Mouse (Mus musculus) intestine, postnatal 0 days (tissue): ENCODE data around the gene Dytn. TPM values are rescaled to one million over a fixed set of nuclear protein-coding genes. Genes with fewer than 3 reads are reported as not detected.
A peak's percentile ranks its signal among the peaks of the same experiment; 100 is the strongest.

Experiments
- ATAC-seq: fragments of 200-750 bp; cut with Nextera tagmentation; 2 replicates; pipeline ENCODE4 v1.8.0; 2017; ENCODE audit warnings: mild to moderate bottlenecking, moderate TSS enrichment, moderate library complexity
- H3K27ac ChIP-seq: fragments of 300-500 bp; sonication (generic); 2 replicates; pipeline ENCODE4 v1.5.1; 2014; ENCODE audit warnings: mild to moderate bottlenecking, low read depth, low read length, moderate library complexity
- H3K27me3 ChIP-seq: fragments of 300-500 bp; sonication (generic); replicated peaks from 2 replicates; pipeline ENCODE4 v1.6.1; 2014; ENCODE audit warnings: low read length, mixed read lengths; ENCODE audit not compliant: control insufficient read depth, insufficient read depth
- H3K36me3 ChIP-seq: fragments of 300-500 bp; sonication (generic); 2 replicates; pipeline ENCODE4 v1.6.1; 2014; ENCODE audit warnings: mild to moderate bottlenecking, moderate library complexity; ENCODE audit not compliant: control insufficient read depth, insufficient read depth
- H3K4me1 ChIP-seq: fragments of 300-500 bp; sonication (generic); replicated peaks from 2 replicates; pipeline ENCODE4 v1.6.1; 2014; ENCODE audit warnings: antibody characterized with exemption, low read length, mixed read lengths; ENCODE audit not compliant: control insufficient read depth, insufficient read depth
- H3K4me2 ChIP-seq: fragments of 300-500 bp; sonication (generic); replicated peaks from 2 replicates; pipeline ENCODE4 v1.6.1; 2014; ENCODE audit warnings: low read depth, mild to moderate bottlenecking, moderate library complexity
- H3K4me3 ChIP-seq: fragments of 300-500 bp; sonication (generic); 2 replicates; pipeline ENCODE4 v1.5.1; 2014; ENCODE audit warnings: low read depth, low read length
- H3K9ac ChIP-seq: fragments of 300-500 bp; sonication (generic); 2 replicates; pipeline ENCODE4 v1.6.1; 2014; ENCODE audit warnings: mild to moderate bottlenecking, low read depth, low read length
- H3K9me3 ChIP-seq: fragments of 300-500 bp; sonication (generic); 2 replicates; pipeline ENCODE4 v1.6.1; 2016; ENCODE audit warnings: mixed run types; ENCODE audit not compliant: control insufficient read depth
- CTCF ChIP-seq: sonication (generic); IDR thresholded peaks from 2 replicates; pipeline ENCODE4 v1.5.1; 2016; ENCODE audit warnings: low read depth, mild to moderate bottlenecking, control low read depth, antibody characterized with exemption, moderate library complexity
- WGBS: fragments of 180-500 bp; shearing (Covaris S2); extraction: QIAGEN DNeasy Blood & Tissue Kit; methylation state at CpG from one replicate; pipeline ENCODE4 v1.1.7; 2014; 5-methylcytosine and 5-hydroxymethylcytosine counted together
- polyA plus RNA-seq: library from polyadenylated mRNA; unstranded; fragments of >200 nt; fragmentation: Nextera tagmentation; extraction: Ambion mirVana; gene quantifications from 2 replicates; pipeline ENCODE4 v1.2.1, GENCODE M21; 2015

Gene Dytn
- polyA plus RNA-seq, 1 experiment from 2014 or later = not detected

DNA sequence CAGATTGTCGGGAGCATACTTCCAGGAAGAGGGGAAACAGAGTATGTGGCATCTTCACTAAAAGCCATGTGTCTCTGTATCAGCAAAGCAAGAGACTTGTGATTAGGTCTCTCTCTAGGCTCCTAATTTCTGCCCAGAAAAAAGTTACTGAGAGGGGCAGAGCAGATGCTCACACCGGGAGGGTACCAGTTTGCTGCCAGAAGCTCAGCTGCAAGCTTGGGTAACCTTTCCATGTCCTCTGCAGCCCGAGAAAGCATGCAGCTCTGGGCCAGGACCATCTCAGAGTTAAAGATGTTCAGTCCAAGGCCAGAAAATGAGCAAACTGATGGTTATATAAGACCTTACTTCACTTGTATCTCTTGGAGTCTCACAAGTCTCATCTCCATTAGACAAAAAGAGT lies 10.1 kb upstream of the Dytn start:
- WGBS = 85% methylated on average over 3 of the region's 3 CpGs
- Histone ChIP-seq H3K27me3 (no peaks in the 10 kb centered on the region), H3K36me3 (no peaks in the 10 kb centered on the region), H3K9ac (no peak overlapping the region), H3K4me1 (no peaks in the 10 kb centered on the region), H3K4me2 (no peak overlapping the region), H3K27ac (no peak overlapping the region), H3K4me3 (no peak overlapping the region), H3K9me3 (no peaks in the 10 kb centered on the region)
- no peak for ATAC-seq
- no peak for TF ChIP-seq CTCF

DNA sequence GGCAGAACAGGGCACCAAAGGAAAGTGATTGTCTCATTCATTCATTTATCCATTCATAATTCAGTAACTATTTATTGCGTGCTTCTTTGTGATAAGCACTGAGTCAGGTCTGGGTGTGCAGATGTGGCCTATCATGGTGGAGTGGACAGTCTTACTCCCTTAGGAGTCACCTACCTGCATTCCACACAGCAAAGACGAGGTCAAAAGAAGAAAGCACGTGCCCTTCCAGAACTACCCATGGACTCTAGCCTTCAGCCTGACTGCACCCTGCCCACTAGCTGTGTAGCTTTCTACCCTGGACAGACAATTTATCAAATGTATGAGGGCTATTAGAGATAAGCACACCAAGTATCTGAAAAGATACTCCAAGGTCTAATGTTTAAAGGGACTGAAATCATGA lies 10.8 kb downstream of the Dytn start:
- ATAC-seq = peak; percentile 74
- Histone ChIP-seq H3K36me3 (no peaks in the 10 kb centered on the region), H3K27ac (no peak overlapping the region), H3K9me3 (no peaks in the 10 kb centered on the region), H3K4me1 (no peaks in the 10 kb centered on the region), H3K4me3 (no peak overlapping the region), H3K27me3 (no peaks in the 10 kb centered on the region), H3K4me2 (no peak overlapping the region), H3K9ac (no peak overlapping the region)
- WGBS = 45% methylated on average over 3 of the region's 3 CpGs
- no peak for TF ChIP-seq CTCF

GRCm38 (mm10) chr1:63668852-63669160 lies 17.9 kb downstream of the Dytn start:
- H3K4me2 ChIP-seq = peak overlapping the region; percentile 18; the same call in 1 of the 2 replicates
- ATAC-seq = no peak
- H3K27me3 ChIP-seq = no peaks in the 10 kb centered on the region
- 5% methylated on average over 3 of the region's 3 CpGs for WGBS
- H3K4me3 ChIP-seq = no peak overlapping the region
- no peaks in the 10 kb centered on the region for H3K9me3 ChIP-seq
- TF ChIP-seq CTCF = peak; percentile 74
- H3K27ac ChIP-seq = no peak overlapping the region
- no peaks in the 10 kb centered on the region for H3K4me1 ChIP-seq
- H3K36me3 ChIP-seq = no peaks in the 10 kb centered on the region
- no peak overlapping the region for H3K9ac ChIP-seq

GRCm38 (mm10) chr1:63667949-63668851 lies 18.5 kb downstream of the Dytn start:
- 36% methylated on average over 13 of the region's 13 CpGs for WGBS
- no peak overlapping the region for H3K4me3 ChIP-seq
- TF ChIP-seq CTCF = no peak
- H3K9ac ChIP-seq = no peak overlapping the region
- peak overlapping the region; percentile 18; the same call in 1 of the 2 replicates for H3K4me2 ChIP-seq
- no peaks in the 10 kb centered on the region for H3K4me1 ChIP-seq
- no peak for ATAC-seq
- H3K27me3 ChIP-seq = no peaks in the 10 kb centered on the region
- no peaks in the 10 kb centered on the region for H3K9me3 ChIP-seq
- no peak overlapping the region for H3K27ac ChIP-seq
- no peaks in the 10 kb centered on the region for H3K36me3 ChIP-seq

DNA sequence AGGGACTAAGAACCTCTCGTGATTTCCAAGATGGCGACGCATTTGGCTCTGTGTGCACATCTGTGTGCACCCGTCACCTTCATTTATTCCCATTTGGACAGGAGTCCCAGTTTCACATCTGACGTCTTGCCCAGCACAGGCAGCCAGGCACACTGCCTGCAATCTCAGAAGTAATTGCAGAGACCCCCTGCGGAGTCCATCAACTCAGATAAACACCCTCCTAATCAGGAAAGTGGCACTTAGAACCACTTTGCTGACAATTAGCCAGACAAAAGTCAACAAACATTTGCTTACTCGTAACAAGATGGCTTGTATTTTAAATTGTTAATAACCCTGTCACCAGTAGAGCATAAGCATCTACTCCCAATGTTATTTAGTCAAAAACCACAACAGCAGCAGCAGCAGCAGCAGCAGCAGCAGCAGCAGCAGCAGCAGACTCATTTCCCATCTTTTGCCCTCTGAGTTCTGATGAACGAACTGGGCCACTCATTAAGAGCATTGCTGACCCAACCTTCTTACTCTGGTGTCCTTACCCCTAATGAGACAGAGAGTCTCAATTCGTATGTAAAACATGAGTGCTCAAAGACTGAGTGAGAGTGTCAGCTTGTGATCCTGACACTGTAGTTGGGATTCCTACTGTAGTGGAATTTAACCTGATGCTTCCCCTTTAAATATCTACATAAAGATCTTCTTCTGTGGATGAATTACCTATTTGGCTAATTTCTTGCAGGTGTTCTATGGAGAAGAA lies 19.4 kb downstream of the Dytn start:
- H3K9me3 ChIP-seq = no peaks in the 10 kb centered on the region
- H3K4me1 ChIP-seq = no peaks in the 10 kb centered on the region
- 56% methylated on average over 9 of the region's 9 CpGs for WGBS
- TF ChIP-seq CTCF = no peak
- no peak overlapping the region for H3K4me2 ChIP-seq
- H3K4me3 ChIP-seq = no peak overlapping the region
- H3K27ac ChIP-seq = no peak overlapping the region
- no peak overlapping the region for H3K9ac ChIP-seq
- ATAC-seq = no peak
- no peaks in the 10 kb centered on the region for H3K36me3 ChIP-seq
- no peaks in the 10 kb centered on the region for H3K27me3 ChIP-seq

DNA sequence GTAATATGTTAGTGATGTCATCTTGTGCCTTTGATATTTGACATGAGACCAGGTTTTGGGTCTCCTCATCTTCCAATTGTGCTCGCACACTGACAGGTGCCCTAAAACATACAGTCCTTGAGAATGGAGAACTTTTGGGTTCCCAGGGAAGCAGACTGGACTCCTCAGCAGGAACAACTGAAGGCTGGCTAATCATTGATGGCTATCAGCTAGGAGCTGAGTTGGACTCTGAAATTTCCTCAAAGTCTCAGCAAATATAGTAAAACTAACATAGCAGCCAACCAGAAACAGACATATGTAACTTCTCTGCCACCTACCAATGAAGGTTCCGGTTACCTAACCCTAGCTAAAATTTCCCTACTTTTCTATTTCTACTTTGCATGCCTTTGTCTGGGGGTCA lies 20.6 kb downstream of the Dytn start:
- H3K27me3 ChIP-seq = no peaks in the 10 kb centered on the region
- no peaks in the 10 kb centered on the region for H3K4me1 ChIP-seq
- no peak for TF ChIP-seq CTCF
- no peak overlapping the region for H3K4me2 ChIP-seq
- no peaks in the 10 kb centered on the region for H3K9me3 ChIP-seq
- H3K4me3 ChIP-seq = no peak overlapping the region
- ATAC-seq = peak; percentile 38
- no peak overlapping the region for H3K27ac ChIP-seq
- no peak overlapping the region for H3K9ac ChIP-seq
- H3K36me3 ChIP-seq = no peaks in the 10 kb centered on the region
- 59% methylated on average over 2 of the region's 2 CpGs for WGBS
